Mouse (Mus musculus) forebrain, embryonic 14.5 days (tissue): ENCODE results near the gene Pla2g2f. TPM values are rescaled to one million over a fixed set of nuclear protein-coding genes. Genes with fewer than 3 reads are reported as not detected.

Experiments used
- ATAC-seq: fragments of 200-750 bp; cut with Nextera tagmentation; 2 replicates; pipeline ENCODE4 v1.8.0; 2017; ENCODE audit warnings: mild to moderate bottlenecking, moderate library complexity
- DNase-seq: peaks from one replicate; pipeline ENCODE4 v3.0.0-alpha.2; 2015; ENCODE audit warnings: low spot score
- H3K27ac ChIP-seq: fragments of 300-500 bp; sonication (generic); 2 replicates; pipeline ENCODE4 v1.5.1; 2014; ENCODE audit warnings: low read depth, mild to moderate bottlenecking, control low read depth, low read length, moderate library complexity
- H3K27me3 ChIP-seq: fragments of 300-500 bp; sonication (generic); replicated peaks from 2 replicates; pipeline ENCODE4 v1.6.1; 2014; ENCODE audit warnings: low read length, control low read depth, mixed read lengths; ENCODE audit not compliant: control insufficient read depth, insufficient read depth
- H3K36me3 ChIP-seq: fragments of 300-500 bp; sonication (generic); 2 replicates; pipeline ENCODE4 v1.6.1; 2014; ENCODE audit warnings: low read length, control low read depth; ENCODE audit not compliant: control insufficient read depth, insufficient read depth
- H3K4me1 ChIP-seq: fragments of 300-500 bp; sonication (generic); 2 replicates; pipeline ENCODE4 v1.6.1; 2014; ENCODE audit warnings: antibody characterized with exemption, low read length, control low read depth; ENCODE audit not compliant: control insufficient read depth, insufficient read depth
- H3K4me2 ChIP-seq: fragments of 300-500 bp; sonication (generic); 2 replicates; pipeline ENCODE4 v1.6.1; 2014; ENCODE audit warnings: mild to moderate bottlenecking, control low read depth, low read length
- H3K4me3 ChIP-seq: fragments of 300-500 bp; sonication (generic); 2 replicates; pipeline ENCODE4 v1.5.1; 2014; ENCODE audit warnings: low read depth, low read length, control low read depth
- H3K9ac ChIP-seq: fragments of 300-500 bp; sonication (generic); 2 replicates; pipeline ENCODE4 v1.6.1; 2014; ENCODE audit warnings: mild to moderate bottlenecking, low read length, control low read depth, moderate library complexity
- H3K9me3 ChIP-seq: fragments of 300-500 bp; sonication (generic); replicated peaks from 2 replicates; pipeline ENCODE4 v1.6.1; 2016; ENCODE audit warnings: low read length, control low read depth, mixed read lengths; ENCODE audit not compliant: control insufficient read depth
- WGBS: fragments of 180-500 bp; shearing (Covaris S2); extraction: QIAGEN DNeasy Blood & Tissue Kit; methylation state at CpG from one replicate; pipeline ENCODE4 v1.1.7; 2014; 5-methylcytosine and 5-hydroxymethylcytosine counted together
- polyA plus RNA-seq: library from polyadenylated mRNA; unstranded; fragments of >200 nt; fragmentation: Nextera tagmentation; extraction: Ambion mirVana; gene quantifications from 2 replicates; pipeline ENCODE4 v1.2.1, GENCODE M21; 2014

The Pla2g2f gene
- polyA plus RNA-seq, 1 experiment from 2014 or later = not detected

GRCm38 (mm10) chr4:138794344-138794743 lies 36.9 kb upstream of the Pla2g2f start:
- Histone ChIP-seq H3K4me2 (no peak overlapping the region), H3K36me3 (no peaks in the 10 kb centered on the region), H3K27me3 (no peaks in the 10 kb centered on the region), H3K9me3 (no peaks in the 10 kb centered on the region), H3K9ac (no peak overlapping the region), H3K27ac (no peak overlapping the region), H3K4me3 (no peak overlapping the region), H3K4me1 (no peaks in the 10 kb centered on the region)
- DNase-seq = no peak
- ATAC-seq = no peak
- 82% methylated on average over 6 of the region's 6 CpGs for WGBS

- H3K27ac ChIP-seq = no peak overlapping the region
- no peak overlapping the region for H3K4me2 ChIP-seq
- no peaks in the 10 kb centered on the region for H3K4me1 ChIP-seq
- no peak overlapping the region for H3K9ac ChIP-seq
- H3K9me3 ChIP-seq = no peaks in the 10 kb centered on the region
- ATAC-seq (no peak), DNase-seq (peak; percentile 46)
- no peaks in the 10 kb centered on the region for H3K27me3 ChIP-seq
- 62% methylated on average over 2 of the region's 2 CpGs for WGBS
- H3K36me3 ChIP-seq = no peaks in the 10 kb centered on the region
- no peak overlapping the region for H3K4me3 ChIP-seq
Observed at GRCm38 (mm10) chr4:138793276-138793675, 35.9 kb upstream of the Pla2g2f start.

GRCm38 (mm10) chr4:138792599-138792998 lies 35.2 kb upstream of the Pla2g2f start:
- no peak overlapping the region for H3K4me2 ChIP-seq
- ATAC-seq (no peak), DNase-seq (peak; percentile 13)
- H3K4me1 ChIP-seq = no peaks in the 10 kb centered on the region
- H3K9ac ChIP-seq = no peak overlapping the region
- no peak overlapping the region for H3K4me3 ChIP-seq
- no peaks in the 10 kb centered on the region for H3K36me3 ChIP-seq
- 73% methylated on average over 9 of the region's 9 CpGs for WGBS
- H3K27ac ChIP-seq = no peak overlapping the region
- H3K27me3 ChIP-seq = no peaks in the 10 kb centered on the region
- H3K9me3 ChIP-seq = no peaks in the 10 kb centered on the region

GRCm38 (mm10) chr4:138791452-138791851 lies 34.0 kb upstream of the Pla2g2f start:
- H3K36me3 ChIP-seq = no peaks in the 10 kb centered on the region
- H3K9me3 ChIP-seq = no peaks in the 10 kb centered on the region
- 70% methylated on average over 6 of the region's 6 CpGs for WGBS
- H3K27ac ChIP-seq = no peak overlapping the region
- no peak overlapping the region for H3K4me2 ChIP-seq
- ATAC-seq (no peak), DNase-seq (no peak)
- no peak overlapping the region for H3K9ac ChIP-seq
- no peaks in the 10 kb centered on the region for H3K27me3 ChIP-seq
- H3K4me1 ChIP-seq = no peaks in the 10 kb centered on the region
- no peak overlapping the region for H3K4me3 ChIP-seq

- ATAC-seq = no peak
Observed at GRCm38 (mm10) chr4:138788381-138788780, 31.0 kb upstream of the Pla2g2f start.

GRCm38 (mm10) chr4:138786141-138786540 lies 28.7 kb upstream of the Pla2g2f start:
- ATAC-seq = no peak

More at GRCm38 (mm10) chr4:138788381-138788780, 31.0 kb upstream of the Pla2g2f start:
- H3K27ac ChIP-seq = no peak overlapping the region
- no peak overlapping the region for H3K4me2 ChIP-seq
- H3K4me1 ChIP-seq = no peaks in the 10 kb centered on the region
- no peak overlapping the region for H3K4me3 ChIP-seq
- WGBS = 87% methylated on average over 4 of the region's 4 CpGs
- no peaks in the 10 kb centered on the region for H3K36me3 ChIP-seq
- H3K27me3 ChIP-seq = no peaks in the 10 kb centered on the region
- H3K9ac ChIP-seq = no peak overlapping the region
- H3K9me3 ChIP-seq = no peaks in the 10 kb centered on the region
- DNase-seq = no peak

GRCm38 (mm10) chr4:138785721-138786120 lies 28.3 kb upstream of the Pla2g2f start:
- ATAC-seq = no peak
- WGBS = 61% methylated on average over 4 of the region's 4 CpGs

More at GRCm38 (mm10) chr4:138786141-138786540, 28.7 kb upstream of the Pla2g2f start:
- no peaks in the 10 kb centered on the region for H3K36me3 ChIP-seq
- no peak overlapping the region for H3K27ac ChIP-seq
- H3K27me3 ChIP-seq = no peaks in the 10 kb centered on the region
- H3K4me1 ChIP-seq = no peaks in the 10 kb centered on the region
- no peaks in the 10 kb centered on the region for H3K9me3 ChIP-seq
- H3K9ac ChIP-seq = no peak overlapping the region
- H3K4me2 ChIP-seq = no peak overlapping the region
- H3K4me3 ChIP-seq = no peak overlapping the region
- DNase-seq = no peak
- 78% methylated on average over 4 of the region's 4 CpGs for WGBS

GRCm38 (mm10) chr4:138782098-138782497 lies 24.7 kb upstream of the Pla2g2f start:
- ATAC-seq = no peak
- no peaks in the 10 kb centered on the region for H3K27me3 ChIP-seq
- H3K4me2 ChIP-seq = no peak overlapping the region
- H3K9me3 ChIP-seq = no peaks in the 10 kb centered on the region
- H3K27ac ChIP-seq = no peak overlapping the region
- H3K36me3 ChIP-seq = no peaks in the 10 kb centered on the region
- H3K4me3 ChIP-seq = no peak overlapping the region
- 84% methylated on average over 6 of the region's 6 CpGs for WGBS
- no peaks in the 10 kb centered on the region for H3K4me1 ChIP-seq
- DNase-seq = no peak
- H3K9ac ChIP-seq = no peak overlapping the region

More at GRCm38 (mm10) chr4:138785721-138786120, 28.3 kb upstream of the Pla2g2f start:
- Histone ChIP-seq H3K4me1 (no peaks in the 10 kb centered on the region), H3K36me3 (no peaks in the 10 kb centered on the region), H3K9me3 (no peaks in the 10 kb centered on the region), H3K27ac (no peak overlapping the region), H3K27me3 (no peaks in the 10 kb centered on the region), H3K4me2 (no peak overlapping the region), H3K4me3 (no peak overlapping the region), H3K9ac (no peak overlapping the region)
- DNase-seq = no peak

- H3K4me2 ChIP-seq = no peak overlapping the region
- no peaks in the 10 kb centered on the region for H3K9me3 ChIP-seq
- ATAC-seq = no peak
- DNase-seq = no peak
- no peaks in the 10 kb centered on the region for H3K4me1 ChIP-seq
- no peak overlapping the region for H3K4me3 ChIP-seq
- no peaks in the 10 kb centered on the region for H3K27me3 ChIP-seq
- 93% methylated on average over 5 of the region's 5 CpGs for WGBS
- no peak overlapping the region for H3K9ac ChIP-seq
- H3K36me3 ChIP-seq = no peaks in the 10 kb centered on the region
- no peak overlapping the region for H3K27ac ChIP-seq
Observed at GRCm38 (mm10) chr4:138780300-138780699, 22.9 kb upstream of the Pla2g2f start.
